Mouse (Mus musculus) hindbrain, embryonic 15.5 days (tissue): ENCODE measurements at regions not wholly inside any gene's neighbourhood (a gene's known extent, or its start where the extent isn't known, plus 50 kb on each side); places are given as distances from the start of the nearest gene placed in this dataset.
"Not testable (repeated sequence)": the region's sequence is repeated elsewhere in the genome, so short reads cannot be mapped to it uniquely, and the experiment has no call there.

Experiments used
- ATAC-seq: fragments of 200-750 bp; cut with Nextera tagmentation; 2 replicates; pipeline ENCODE4 v1.8.0; 2017; ENCODE audit warnings: low read depth, moderate number of reproducible peaks, moderate TSS enrichment; ENCODE audit not compliant: low FRiP score
- H3K27ac ChIP-seq: fragments of 300-500 bp; sonication (generic); replicated peaks from 2 replicates; pipeline ENCODE4 v1.5.1; 2015; ENCODE audit warnings: mild to moderate bottlenecking, inconsistent platforms
- H3K27me3 ChIP-seq: fragments of 300-500 bp; sonication (generic); 2 replicates; pipeline ENCODE4 v1.6.1; 2015; ENCODE audit warnings: control low read depth, inconsistent platforms
- H3K36me3 ChIP-seq: fragments of 300-500 bp; sonication (generic); 2 replicates; pipeline ENCODE4 v1.6.1; 2015; ENCODE audit warnings: control low read depth, inconsistent platforms
- H3K4me1 ChIP-seq: fragments of 300-500 bp; sonication (generic); replicated peaks from 2 replicates; pipeline ENCODE4 v1.6.1; 2015; ENCODE audit warnings: control low read depth, inconsistent platforms
- H3K4me2 ChIP-seq: fragments of 300-500 bp; sonication (generic); 2 replicates; pipeline ENCODE4 v1.6.1; 2015; ENCODE audit warnings: moderate library complexity, mild to moderate bottlenecking, inconsistent platforms
- H3K4me3 ChIP-seq: fragments of 300-500 bp; sonication (generic); 2 replicates; pipeline ENCODE4 v1.5.1; 2015; ENCODE audit warnings: mild to moderate bottlenecking, inconsistent platforms
- H3K9ac ChIP-seq: fragments of 300-500 bp; sonication (generic); 2 replicates; pipeline ENCODE4 v1.6.1; 2015; ENCODE audit warnings: inconsistent platforms
- H3K9me3 ChIP-seq: fragments of 300-500 bp; sonication (generic); 2 replicates; pipeline ENCODE4 v1.6.1; 2016; ENCODE audit warnings: control low read depth, inconsistent platforms
- WGBS: fragments of 180-500 bp; shearing (Covaris S2); methylation state at CpG from one replicate; pipeline ENCODE4 v1.1.7; 2015; 5-methylcytosine and 5-hydroxymethylcytosine counted together

DNA sequence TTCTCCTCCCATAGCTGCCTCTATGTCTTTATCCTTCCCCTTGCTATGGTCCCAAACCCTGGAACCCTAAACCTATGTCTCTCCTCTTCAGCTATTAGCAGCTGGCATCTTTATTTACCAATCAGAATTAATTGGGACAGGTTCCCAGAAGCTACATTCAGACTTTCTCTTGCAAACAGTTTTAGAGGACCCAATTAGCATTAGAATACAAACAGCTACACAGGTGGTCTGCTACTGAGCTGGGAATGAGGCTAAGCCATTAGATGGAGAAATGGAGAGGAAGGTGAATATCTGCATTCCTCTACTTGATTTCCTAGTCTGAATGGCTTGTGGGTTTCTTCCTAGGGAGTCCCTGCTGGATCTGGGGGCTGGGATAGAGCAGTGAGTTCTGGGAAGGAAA is 611.9 kb downstream of the A830018L16Rik start:
- Histone ChIP-seq H3K36me3 (no peaks in the 10 kb centered on the region), H3K27me3 (no peaks in the 10 kb centered on the region), H3K4me2 (no peak overlapping the region), H3K9ac (no peak overlapping the region), H3K9me3 (no peaks in the 10 kb centered on the region), H3K27ac (no peak overlapping the region), H3K4me1 (no peaks in the 10 kb centered on the region), H3K4me3 (no peak overlapping the region)
- no peak for ATAC-seq

DNA sequence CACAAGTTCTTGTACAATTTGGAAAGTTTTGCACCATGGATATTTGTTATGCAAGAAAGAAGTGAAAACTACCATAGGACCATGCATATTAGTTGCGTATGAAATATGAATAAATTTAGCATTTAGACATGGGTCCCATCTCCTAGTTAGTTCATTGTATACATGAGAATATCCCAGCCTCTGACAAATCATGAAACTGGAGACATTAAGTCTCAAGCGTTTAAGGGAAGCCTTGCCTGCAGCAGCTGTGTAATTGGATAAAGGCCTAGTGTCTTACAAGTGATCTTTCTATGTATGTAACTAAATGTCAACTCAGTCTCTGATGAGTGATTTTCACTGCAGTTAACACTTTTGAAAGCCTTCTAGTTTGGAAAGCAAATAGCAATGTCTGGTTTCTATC is 613.5 kb downstream of the A830018L16Rik start:
- no peak for ATAC-seq
- H3K36me3 ChIP-seq = no peaks in the 10 kb centered on the region
- no peak overlapping the region for H3K4me3 ChIP-seq
- no peaks in the 10 kb centered on the region for H3K9me3 ChIP-seq
- no peaks in the 10 kb centered on the region for H3K4me1 ChIP-seq
- no peaks in the 10 kb centered on the region for H3K27me3 ChIP-seq
- no peak overlapping the region for H3K27ac ChIP-seq
- H3K9ac ChIP-seq = no peak overlapping the region
- 81% methylated on average over 2 of the region's 2 CpGs for WGBS
- H3K4me2 ChIP-seq = no peak overlapping the region

DNA sequence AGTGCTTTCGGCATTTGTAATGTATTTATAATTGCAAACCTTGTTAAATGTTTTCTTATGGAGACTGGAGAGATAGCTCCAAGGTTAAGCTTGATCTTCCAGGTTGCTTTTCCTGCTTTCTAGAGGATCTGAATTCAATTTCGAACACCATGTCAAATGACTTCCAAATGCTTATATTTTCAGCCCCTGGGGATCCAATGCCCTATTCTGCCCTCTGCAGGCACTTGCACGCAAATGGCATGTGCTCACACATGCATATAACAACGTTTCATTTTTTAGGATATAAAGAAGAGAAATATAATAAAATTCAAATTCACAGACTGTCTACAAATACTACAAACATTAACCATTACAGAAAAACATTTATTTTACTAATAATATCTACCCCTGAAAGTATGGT is 614.2 kb downstream of the A830018L16Rik start:
- no peak for ATAC-seq
- Histone ChIP-seq H3K9ac (no peak overlapping the region), H3K4me1 (no peaks in the 10 kb centered on the region), H3K9me3 (no peaks in the 10 kb centered on the region), H3K27ac (no peak overlapping the region), H3K27me3 (no peaks in the 10 kb centered on the region), H3K36me3 (no peaks in the 10 kb centered on the region), H3K4me2 (no peak overlapping the region), H3K4me3 (no peak overlapping the region)
- 88% methylated on average over 4 of the region's 4 CpGs for WGBS

DNA sequence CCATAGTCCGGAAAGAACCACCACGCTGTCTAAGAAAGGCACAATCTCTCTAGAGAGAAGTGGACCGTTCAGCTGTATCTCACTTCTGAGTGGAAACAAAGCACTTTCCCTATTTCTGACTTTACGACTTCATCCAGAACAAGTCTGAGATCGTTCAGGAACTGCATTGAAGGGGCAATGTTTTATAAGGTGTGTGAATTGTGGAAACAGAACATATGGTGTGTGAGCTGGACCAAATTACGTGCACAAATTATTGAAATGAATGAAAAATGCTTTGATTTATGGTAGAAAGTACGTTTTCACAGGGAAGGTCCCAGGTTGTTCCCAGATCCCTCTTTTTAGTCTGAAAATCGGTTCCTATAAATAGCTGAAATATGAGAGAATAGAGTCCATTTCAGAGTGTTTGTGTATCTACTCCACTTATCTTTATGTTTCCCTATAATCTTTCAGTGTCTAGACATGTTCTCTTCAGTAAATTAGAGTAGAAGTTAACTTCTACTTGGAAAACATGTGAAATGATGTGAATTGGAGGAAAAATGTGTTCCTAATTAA is 638.1 kb downstream of the A830018L16Rik start:
- ATAC-seq = no peak
- no peaks in the 10 kb centered on the region for H3K4me1 ChIP-seq
- H3K27me3 ChIP-seq = no peaks in the 10 kb centered on the region
- H3K9me3 ChIP-seq = no peaks in the 10 kb centered on the region
- H3K4me2 ChIP-seq = no peak overlapping the region
- no peak overlapping the region for H3K27ac ChIP-seq
- H3K9ac ChIP-seq = no peak overlapping the region
- H3K4me3 ChIP-seq = no peak overlapping the region
- no peaks in the 10 kb centered on the region for H3K36me3 ChIP-seq
- 80% methylated on average over 8 of the region's 8 CpGs for WGBS

DNA sequence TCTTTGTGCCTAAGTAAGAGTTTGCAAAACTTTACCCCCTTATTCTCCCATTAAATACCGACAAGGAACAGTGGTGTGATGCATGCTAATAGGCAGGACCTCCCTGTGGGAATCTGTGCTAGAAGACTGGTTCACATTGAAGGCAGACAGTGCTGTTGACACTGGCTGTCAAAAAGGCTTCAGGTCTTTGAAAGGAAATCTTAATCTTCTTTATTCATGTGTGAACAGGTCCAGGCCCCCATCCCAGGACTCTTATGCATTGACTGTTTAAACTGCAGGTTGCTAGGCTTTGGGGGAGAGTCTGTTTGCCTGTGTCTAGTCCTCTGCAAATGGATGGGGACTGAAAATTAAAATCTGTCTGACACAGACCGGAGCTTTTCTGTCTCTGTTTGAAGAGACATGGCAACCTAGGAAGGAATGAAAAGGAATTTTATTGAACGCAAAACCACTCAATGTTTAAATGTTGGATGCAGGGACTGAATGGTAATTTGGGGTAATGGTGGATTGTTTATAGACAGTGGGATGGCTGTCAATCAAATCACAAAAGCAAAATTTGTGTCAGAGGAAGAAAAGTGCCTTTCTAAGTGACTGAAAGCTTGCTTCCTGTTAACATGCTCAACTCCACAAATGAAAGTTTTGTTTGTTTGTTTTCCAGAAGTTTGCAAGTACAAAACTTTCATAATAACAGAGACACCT is 642.1 kb downstream of the A830018L16Rik start:
- Histone ChIP-seq H3K4me3 (no peak overlapping the region), H3K9me3 (no peaks in the 10 kb centered on the region), H3K9ac (no peak overlapping the region), H3K4me2 (no peak overlapping the region), H3K27ac (no peak overlapping the region), H3K36me3 (no peaks in the 10 kb centered on the region), H3K4me1 (no peaks in the 10 kb centered on the region), H3K27me3 (no peaks in the 10 kb centered on the region)
- ATAC-seq = peak; percentile 93
- 11% methylated on average over 3 of the region's 3 CpGs for WGBS

DNA sequence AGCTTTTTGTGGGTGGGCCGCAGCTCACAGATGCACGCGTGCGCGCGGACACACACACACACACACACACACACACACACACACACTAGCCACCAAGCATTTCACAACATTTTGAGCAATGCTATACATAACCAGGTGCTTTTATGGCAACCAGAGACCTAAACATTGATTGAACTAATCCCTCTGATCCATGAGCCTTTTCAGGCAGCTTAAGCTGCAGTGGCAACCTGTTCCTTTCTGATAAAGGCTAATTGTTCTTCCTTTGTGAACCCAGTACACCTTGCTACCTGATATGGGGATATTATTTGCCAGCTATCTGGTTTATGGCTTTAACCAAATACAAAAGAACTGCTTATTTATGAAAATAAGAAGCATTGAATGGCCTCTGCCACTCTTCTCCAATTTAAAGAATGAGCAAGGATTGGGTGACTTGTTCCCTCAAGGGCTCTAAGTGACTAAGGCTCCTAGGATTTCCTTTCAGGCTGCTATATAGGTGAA is 651.2 kb downstream of the A830018L16Rik start:
- Histone ChIP-seq H3K9ac (no peak overlapping the region), H3K4me3 (no peak overlapping the region), H3K4me2 (no peak overlapping the region), H3K27ac (no peak overlapping the region), H3K36me3 (no peaks in the 10 kb centered on the region), H3K4me1 (no peaks in the 10 kb centered on the region), H3K27me3 (no peaks in the 10 kb centered on the region), H3K9me3 (no peaks in the 10 kb centered on the region)
- ATAC-seq = no peak
- WGBS = 99% methylated on average over 6 of the region's 6 CpGs

DNA sequence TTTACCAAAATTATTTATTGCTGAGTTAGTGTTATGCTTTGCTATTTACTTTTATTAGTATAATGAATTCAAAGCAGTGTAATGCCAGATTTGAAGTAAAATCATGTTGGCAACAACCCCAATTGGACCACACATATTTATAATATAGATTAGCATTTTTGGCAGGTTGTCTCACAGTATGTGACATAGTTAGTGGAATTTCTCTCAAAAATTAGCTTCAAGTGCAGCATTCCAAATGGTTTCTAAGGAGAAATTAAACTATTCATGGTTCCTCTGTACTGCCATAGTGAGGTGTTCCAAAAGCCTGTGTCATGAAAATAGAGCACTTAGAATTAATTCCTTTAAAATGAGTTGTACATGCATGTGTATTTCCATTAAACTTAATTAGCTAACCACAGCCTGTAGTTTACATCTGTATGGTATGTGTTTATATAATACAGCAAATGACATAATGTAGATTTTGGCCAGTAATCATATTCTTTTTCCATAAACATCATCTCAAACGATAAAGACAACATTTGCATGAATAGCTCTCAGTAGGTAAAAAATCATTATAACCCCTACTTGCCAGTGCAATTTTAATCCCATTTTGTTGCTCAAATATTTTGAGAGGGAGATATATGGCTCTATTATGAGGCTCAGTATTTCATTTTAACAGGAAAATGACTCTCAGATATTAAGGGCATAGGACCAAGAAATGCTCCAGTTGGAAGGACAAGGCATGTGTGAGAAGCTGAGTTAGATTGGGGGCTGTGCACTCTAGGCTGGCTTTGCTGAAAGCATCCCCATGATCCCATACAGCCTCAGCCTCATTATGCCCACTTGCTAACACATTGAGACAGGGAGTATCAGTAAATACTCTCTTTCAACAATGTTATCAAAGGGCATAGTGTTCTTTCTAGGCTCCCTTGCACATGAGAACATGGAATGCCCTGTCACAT is 678.9 kb downstream of the A830018L16Rik start:
- no peaks in the 10 kb centered on the region for H3K36me3 ChIP-seq

DNA sequence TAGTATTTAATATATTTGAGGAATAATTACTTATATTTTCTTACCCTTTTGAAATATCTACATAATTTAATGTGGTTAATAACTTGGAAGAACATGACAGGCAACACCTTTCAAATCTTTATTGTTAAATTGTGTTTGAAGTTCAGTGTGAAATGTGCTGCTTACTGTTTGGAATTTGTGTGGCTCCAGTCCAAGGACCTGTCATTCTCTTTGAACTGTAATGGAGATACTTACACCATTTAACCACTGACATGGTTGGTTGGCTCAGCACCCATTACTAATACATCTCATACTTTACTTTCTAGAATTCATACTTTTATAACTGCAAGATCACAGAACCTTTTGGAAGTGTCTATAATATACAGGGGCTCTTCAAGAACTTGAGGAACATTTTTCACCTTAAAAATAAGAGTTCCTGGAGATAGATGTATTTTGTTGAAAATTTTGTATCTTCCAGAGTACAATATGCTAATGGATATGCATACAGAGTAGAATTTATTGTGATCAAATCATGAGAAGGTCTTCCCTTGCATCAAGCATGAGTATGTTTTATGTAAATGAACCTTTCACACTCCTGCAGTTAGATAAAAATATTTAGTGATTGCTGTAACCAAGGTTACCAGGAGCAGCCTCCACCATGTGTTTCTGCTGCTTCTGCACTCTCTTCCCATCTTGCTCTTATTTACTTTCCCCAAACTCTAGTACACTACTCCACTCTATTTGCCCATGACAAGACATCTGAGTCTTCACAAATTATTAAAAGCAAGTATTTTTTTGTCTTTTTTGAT is 701.3 kb downstream of the A830018L16Rik start:
- Histone ChIP-seq H3K9ac (no peak overlapping the region), H3K27ac (no peak overlapping the region), H3K9me3 (no peaks in the 10 kb centered on the region), H3K4me1 (no peaks in the 10 kb centered on the region), H3K4me3 (no peak overlapping the region), H3K27me3 (no peaks in the 10 kb centered on the region), H3K36me3 (no peaks in the 10 kb centered on the region), H3K4me2 (no peak overlapping the region)
- ATAC-seq = no peak

More for the DNA sequence above, 678.9 kb downstream of the A830018L16Rik start:
- WGBS = 64% methylated on average over 1 of the region's 1 CpGs
- no peak; the same call in 1 of the 2 replicates for ATAC-seq
- Histone ChIP-seq H3K27ac (no peak overlapping the region), H3K27me3 (no peaks in the 10 kb centered on the region), H3K9me3 (no peaks in the 10 kb centered on the region), H3K4me2 (no peak overlapping the region), H3K4me3 (no peak overlapping the region), H3K9ac (no peak overlapping the region), H3K4me1 (no peaks in the 10 kb centered on the region)

DNA sequence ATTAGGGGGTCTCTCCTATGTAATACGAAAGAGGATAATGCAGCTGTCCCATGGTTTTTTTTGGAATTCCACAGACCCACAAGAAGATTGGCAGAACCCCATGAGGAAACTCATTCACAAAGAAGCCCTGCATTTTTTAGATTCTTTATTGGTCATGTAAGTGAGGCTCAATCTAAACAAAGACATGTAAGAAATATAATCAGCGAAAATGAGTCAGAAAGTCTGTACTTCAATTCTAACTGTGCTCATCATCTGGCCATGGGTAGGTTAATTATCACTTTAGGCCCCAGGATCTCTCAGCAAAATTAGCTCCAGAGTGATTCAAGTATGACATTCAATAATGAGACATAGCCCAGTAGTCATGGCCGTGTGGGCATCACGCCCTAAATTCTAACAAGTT is 703.2 kb downstream of the A830018L16Rik start:
- Histone ChIP-seq H3K4me2 (no peak overlapping the region), H3K9me3 (no peaks in the 10 kb centered on the region), H3K27ac (no peak overlapping the region), H3K36me3 (no peaks in the 10 kb centered on the region), H3K27me3 (no peaks in the 10 kb centered on the region), H3K4me3 (no peak overlapping the region), H3K9ac (no peak overlapping the region), H3K4me1 (no peaks in the 10 kb centered on the region)
- no peak for ATAC-seq
- 82% methylated on average over 4 of the region's 4 CpGs for WGBS

DNA sequence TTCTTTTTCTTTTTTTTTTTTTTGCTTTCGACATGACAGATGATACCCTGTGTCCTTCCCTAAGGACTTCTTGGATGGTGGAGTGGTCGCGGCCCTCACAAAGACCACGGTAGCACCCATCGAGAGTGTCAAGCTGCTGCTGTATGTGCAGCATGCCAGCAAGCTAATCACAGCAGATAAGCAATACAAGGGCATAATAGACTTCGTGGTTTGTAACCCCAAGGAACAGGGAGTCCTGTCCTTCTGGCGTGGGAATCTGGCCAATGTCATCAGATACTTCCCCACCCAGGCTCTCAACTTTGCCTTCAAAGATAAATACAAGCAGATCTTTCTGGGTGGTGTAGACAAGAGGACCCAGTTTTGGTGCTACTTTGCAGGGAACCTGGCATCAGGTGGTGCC is 707.0 kb downstream of the A830018L16Rik start:
- H3K4me2 ChIP-seq = no peak overlapping the region
- no peak for ATAC-seq
- H3K9me3 ChIP-seq = no peaks in the 10 kb centered on the region
- no peaks in the 10 kb centered on the region for H3K4me1 ChIP-seq
- WGBS = 87% methylated on average over 7 of the region's 7 CpGs
- no peaks in the 10 kb centered on the region for H3K27me3 ChIP-seq
- no peak overlapping the region for H3K4me3 ChIP-seq
- no peak overlapping the region for H3K9ac ChIP-seq
- H3K27ac ChIP-seq = no peak overlapping the region
- no peaks in the 10 kb centered on the region for H3K36me3 ChIP-seq

DNA sequence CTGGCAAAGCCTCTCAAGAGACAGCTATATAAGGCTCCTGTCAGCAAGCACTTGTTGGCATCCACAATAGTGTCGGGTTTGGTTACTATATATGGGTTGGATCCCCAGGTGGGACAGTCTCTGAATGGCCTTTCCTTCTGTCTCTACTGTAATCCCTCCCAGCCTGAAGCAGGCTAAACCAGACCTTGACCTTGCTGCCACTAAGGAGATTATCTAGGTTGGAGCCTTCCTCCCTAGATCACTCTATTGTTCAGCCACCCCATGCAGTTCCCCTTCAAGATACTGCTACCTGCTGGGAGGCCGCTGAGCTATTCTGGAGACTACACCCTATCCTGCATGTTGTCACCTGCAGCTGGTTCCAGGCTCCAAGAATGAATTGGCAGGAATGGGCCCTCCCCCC is 712.7 kb downstream of the A830018L16Rik start:
- not testable (repeated sequence) for H3K4me3 ChIP-seq, H3K9ac ChIP-seq, H3K36me3 ChIP-seq, ATAC-seq, H3K4me2 ChIP-seq, H3K27me3 ChIP-seq, H3K9me3 ChIP-seq, H3K27ac ChIP-seq, H3K4me1 ChIP-seq
- WGBS = 25% methylated on average over 2 of the region's 2 CpGs

DNA sequence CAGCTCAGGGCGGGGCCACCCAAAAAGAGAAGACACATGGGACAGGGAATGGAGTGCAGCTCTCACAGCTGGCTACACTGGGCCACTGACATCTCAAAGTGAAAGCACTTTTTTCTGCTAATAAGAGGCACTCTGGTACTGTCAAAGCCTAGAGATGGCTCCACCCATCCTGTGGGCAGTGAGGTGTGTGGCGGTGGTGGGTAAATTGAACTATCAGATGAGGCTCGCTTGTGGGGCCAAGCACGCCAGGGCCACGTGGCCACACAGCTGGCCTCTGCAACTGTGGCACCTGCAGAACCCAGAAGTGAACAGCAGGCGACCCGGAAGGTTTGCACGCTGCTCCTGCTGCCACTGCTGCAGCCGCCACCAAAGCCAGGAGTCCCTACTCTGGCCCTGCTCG is 756.6 kb downstream of the A830018L16Rik start:
- no peak overlapping the region for H3K27ac ChIP-seq
- WGBS = 95% methylated on average over 10 of the region's 10 CpGs
- H3K9ac ChIP-seq = no peak overlapping the region
- H3K4me2 ChIP-seq = no peak overlapping the region
- H3K36me3 ChIP-seq = no peaks in the 10 kb centered on the region
- no peaks in the 10 kb centered on the region for H3K9me3 ChIP-seq
- no peaks in the 10 kb centered on the region for H3K4me1 ChIP-seq
- no peaks in the 10 kb centered on the region for H3K27me3 ChIP-seq
- no peak overlapping the region for H3K4me3 ChIP-seq
- no peak for ATAC-seq
